8 mouse cellular contexts compared by ENCODE assay signal in the genomic region with DNA sequence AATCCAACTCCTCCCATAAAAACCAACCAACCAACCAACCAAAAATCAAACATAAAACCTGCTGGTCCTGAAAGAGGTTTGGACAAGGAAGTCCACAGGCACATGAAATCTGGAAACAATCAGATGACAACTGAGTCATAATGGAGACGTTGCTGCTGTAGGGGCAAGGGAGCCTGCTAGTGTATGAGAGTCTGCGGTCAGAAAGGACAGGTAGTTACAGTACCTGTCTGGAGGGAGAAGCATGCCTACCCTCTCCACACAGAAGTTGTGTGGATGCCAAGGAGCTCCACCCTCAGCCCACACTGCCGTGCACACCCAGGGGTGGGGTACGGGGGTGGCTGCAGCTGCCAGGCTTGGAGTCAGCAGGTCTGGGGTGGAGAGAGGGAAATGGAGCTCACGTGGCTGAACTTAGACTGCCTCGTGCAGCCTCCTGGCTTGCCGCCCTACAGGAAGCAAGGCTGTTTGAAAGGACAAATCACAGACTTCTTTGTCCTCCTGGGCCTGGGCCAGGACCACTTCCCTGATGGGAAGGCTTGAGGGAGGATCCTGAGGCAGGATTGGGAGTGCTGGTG. TPM values are rescaled to one million over a fixed set of nuclear protein-coding genes. Genes with fewer than 3 reads are reported as not detected.
DNase-seq lines count a peak whose midpoint lies in the region; ATAC-seq and TF ChIP-seq lines count a peak whose summit lies in the region.

No protein-coding gene starts in this region.

- peaks cover 12% of the 10 kb centered on the region for H3K4me1 ChIP-seq in neural tube, embryonic 13.5 days (replicated peaks)
- H3K4me1 ChIP-seq in embryonic facial prominence, embryonic 12.5 days, result peaks cover 13% of the 10 kb centered on the region; the same call in 1 of the 2 replicates
- peaks cover 11% of the 10 kb centered on the region for H3K4me1 ChIP-seq in heart, embryonic 11.5 days (ENCODE audit: control insufficient read depth, insufficient read depth, low read length)
- peaks cover 3% of the 10 kb centered on the region for H3K4me1 ChIP-seq in liver, adult 2 months (ENCODE audit: control insufficient read depth, insufficient read depth, low read length)

- no peak overlapping the region for H3K9ac ChIP-seq in neural tube, embryonic 13.5 days
- no peak overlapping the region for H3K9ac ChIP-seq in embryonic facial prominence, embryonic 12.5 days
- 0 out of 2 replicates have a peak overlapping the region, but pooled peaks have one; percentile 10 for H3K9ac ChIP-seq in heart, embryonic 11.5 days (ENCODE audit: low read depth, low read length)
- peak overlapping the region; percentile 33; the same call in 1 of the 2 replicates for H3K9ac ChIP-seq in liver, adult 2 months (ENCODE audit: low read depth, low read length)

- no peak for TF ChIP-seq CTCF in liver, adult 2 months (IDR thresholded peaks at IDR 0.05; ENCODE audit: low read depth, low read length)

- no peaks in the 10 kb centered on the region for H3K79me2 ChIP-seq in liver, adult 2 months (ENCODE audit: control insufficient read depth, insufficient read depth, low read length)

- no peaks in the 10 kb centered on the region for H3K9me3 ChIP-seq in neural tube, embryonic 13.5 days
- no peaks in the 10 kb centered on the region for H3K9me3 ChIP-seq in embryonic facial prominence, embryonic 12.5 days
- no peaks in the 10 kb centered on the region for H3K9me3 ChIP-seq in heart, embryonic 11.5 days (replicated peaks; ENCODE audit: control insufficient read depth, low read length)

- no peak overlapping the region for H3K27ac ChIP-seq in neural tube, embryonic 13.5 days (replicated peaks)
- peak overlapping the region; percentile 70 for H3K27ac ChIP-seq in embryonic facial prominence, embryonic 12.5 days
- peak overlapping the region; percentile 58; the same call in 1 of the 2 replicates for H3K27ac ChIP-seq in heart, embryonic 11.5 days (ENCODE audit: low read depth, low read length)
- H3K27ac ChIP-seq in liver, adult 2 months (replicated peaks; ENCODE audit: insufficient read depth, low read depth, low read length), result peak overlapping the region; percentile 73

- WGBS in neural tube, embryonic 13.5 days, result 56% methylated on average over 7 of the region's 7 CpGs
- WGBS in embryonic facial prominence, embryonic 12.5 days, result 34% methylated on average over 7 of the region's 7 CpGs
- WGBS in heart, embryonic 11.5 days (ENCODE audit: insufficient replicate concordance), result 60% methylated on average over 7 of the region's 7 CpGs
- WGBS in liver, adult 2 months, result 57% methylated on average over 7 of the region's 7 CpGs

- H3K4me2 ChIP-seq in neural tube, embryonic 13.5 days, result no peak overlapping the region
- no peak overlapping the region for H3K4me2 ChIP-seq in embryonic facial prominence, embryonic 12.5 days (replicated peaks)
- H3K4me2 ChIP-seq in heart, embryonic 11.5 days, result no peak overlapping the region

- peaks cover 4% of the 10 kb centered on the region; the same call in 1 of the 2 replicates for H3K36me3 ChIP-seq in neural tube, embryonic 13.5 days
- H3K36me3 ChIP-seq in embryonic facial prominence, embryonic 12.5 days, result peaks cover 6% of the 10 kb centered on the region
- H3K36me3 ChIP-seq in heart, embryonic 11.5 days (ENCODE audit: control insufficient read depth, insufficient read depth, low read length), result no peaks in the 10 kb centered on the region; the same call in 1 of the 2 replicates
- no peaks in the 10 kb centered on the region for H3K36me3 ChIP-seq in liver, adult 2 months (ENCODE audit: control insufficient read depth, insufficient read depth, low read length)

- no peak for TF ChIP-seq POLR2A in liver, adult 2 months (IDR thresholded peaks at IDR 0.05; ENCODE audit: extremely low read depth, insufficient read depth, low read length)

- H3K27me3 ChIP-seq in neural tube, embryonic 13.5 days, result no peaks in the 10 kb centered on the region
- H3K27me3 ChIP-seq in embryonic facial prominence, embryonic 12.5 days, result no peaks in the 10 kb centered on the region
- no peaks in the 10 kb centered on the region for H3K27me3 ChIP-seq in heart, embryonic 11.5 days (ENCODE audit: control insufficient read depth, insufficient read depth, low read length)
- H3K27me3 ChIP-seq in liver, adult 2 months (ENCODE audit: control insufficient read depth, insufficient read depth, low read length), result no peaks in the 10 kb centered on the region

- H3K4me3 ChIP-seq in neural tube, embryonic 13.5 days, result no peak overlapping the region
- no peak overlapping the region for H3K4me3 ChIP-seq in embryonic facial prominence, embryonic 12.5 days
- H3K4me3 ChIP-seq in heart, embryonic 11.5 days (ENCODE audit: low read depth, low read length), result no peak overlapping the region
- peak overlapping the region; percentile 10; the same call in 1 of the 2 replicates for H3K4me3 ChIP-seq in liver, adult 2 months (ENCODE audit: insufficient read depth, low read depth, low read length)

- no peak for DNase-seq in neural tube, embryonic 10.5 days (ENCODE audit: extremely low spot score, low spot score)
- peak; percentile 95 for DNase-seq in kidney, postnatal 14 days
- peak; percentile 60 for DNase-seq in liver, adult 2 months (ENCODE audit: extremely low read depth, low read depth, low spot score)
- DNase-seq in ovary, postnatal 10 days (ENCODE audit: low spot score), result peak; percentile 85
- DNase-seq in urinary bladder, adult 18-20 months (ENCODE audit: low spot score in 2 of 2), result peak; percentile 92 to 98

- ATAC-seq in neural tube, embryonic 13.5 days (ENCODE audit: low read depth), result peak; percentile 49
- peak; percentile 57; the same call in 1 of the 2 replicates for ATAC-seq in embryonic facial prominence, embryonic 12.5 days (ENCODE audit: insufficient number of reproducible peaks, insufficient read depth, low FRiP score, low TSS enrichment)
- ATAC-seq in heart, embryonic 11.5 days (replicated peaks; ENCODE audit: insufficient number of reproducible peaks, low FRiP score, low TSS enrichment), result peak; percentile 76

RNA-seq across cellular contexts. Expression of gene Ap5s1, which starts 2.4 kb away (rescaled TPM):
- polyA plus RNA-seq in neural tube, embryonic 13.5 days (2015; fragmentation: Nextera tagmentation; extraction: Ambion mirVana), result 30.9 and 39.7 TPM in 2 replicates
- 29.7 and 31.5 TPM in 2 replicates for polyA plus RNA-seq in embryonic facial prominence, embryonic 12.5 days (2016; fragmentation: Nextera tagmentation; extraction: Ambion mirVana)
- polyA plus RNA-seq in heart, embryonic 11.5 days (2014; fragmentation: Nextera tagmentation; extraction: Ambion mirVana), result 30.3 and 31.2 TPM in 2 replicates
- 12.4 and 15.4 TPM in 2 replicates for total RNA-seq in liver, adult 2 months (2014; rRNA removed)
- polyA plus RNA-seq in liver, adult 2 months (2012; rRNA removed), result 49.1 and 53.8 TPM in 2 replicates

RNA-seq across cellular contexts. Expression of gene Spef1, which starts 17.4 kb away (rescaled TPM):
- polyA plus RNA-seq in neural tube, embryonic 13.5 days (2015; fragmentation: Nextera tagmentation; extraction: Ambion mirVana), result 6.9 and 7.9 TPM in 2 replicates
- polyA plus RNA-seq in embryonic facial prominence, embryonic 12.5 days (2016; fragmentation: Nextera tagmentation; extraction: Ambion mirVana), result 4.9 and 5.2 TPM in 2 replicates
- polyA plus RNA-seq in heart, embryonic 11.5 days (2014; fragmentation: Nextera tagmentation; extraction: Ambion mirVana), result 1.2 and 1.7 TPM in 2 replicates
- 0.37 and 0.81 TPM in 2 replicates for total RNA-seq in liver, adult 2 months (2014; rRNA removed)
- 0.76 and 0.96 TPM in 2 replicates for polyA plus RNA-seq in liver, adult 2 months (2012; rRNA removed)

RNA-seq across cellular contexts. Expression of gene Cdc25b, which starts 17.7 kb away (rescaled TPM):
- polyA plus RNA-seq in neural tube, embryonic 13.5 days (2015; fragmentation: Nextera tagmentation; extraction: Ambion mirVana), result 32.5 and 40.3 TPM in 2 replicates
- polyA plus RNA-seq in embryonic facial prominence, embryonic 12.5 days (2016; fragmentation: Nextera tagmentation; extraction: Ambion mirVana), result 48.8 and 52.3 TPM in 2 replicates
- polyA plus RNA-seq in heart, embryonic 11.5 days (2014; fragmentation: Nextera tagmentation; extraction: Ambion mirVana), result 41.1 and 41.8 TPM in 2 replicates
- total RNA-seq in liver, adult 2 months (2014; rRNA removed), result 0.94 and 1.0 TPM in 2 replicates
- 1.1 and 1.5 TPM in 2 replicates for polyA plus RNA-seq in liver, adult 2 months (2012; rRNA removed)

RNA-seq across cellular contexts. Expression of gene Cenpb, which starts 24.6 kb away (rescaled TPM):
- 12.6 and 12.7 TPM in 2 replicates for polyA plus RNA-seq in neural tube, embryonic 13.5 days (2015; fragmentation: Nextera tagmentation; extraction: Ambion mirVana)
- 12.6 and 14.8 TPM in 2 replicates for polyA plus RNA-seq in embryonic facial prominence, embryonic 12.5 days (2016; fragmentation: Nextera tagmentation; extraction: Ambion mirVana)
- polyA plus RNA-seq in heart, embryonic 11.5 days (2014; fragmentation: Nextera tagmentation; extraction: Ambion mirVana), result 4.1 and 4.6 TPM in 2 replicates
- 27.3 and 27.5 TPM in 2 replicates for total RNA-seq in liver, adult 2 months (2014; rRNA removed)
- polyA plus RNA-seq in liver, adult 2 months (2012; rRNA removed), result 35.2 and 40.5 TPM in 2 replicates

RNA-seq across cellular contexts. Expression of gene Mavs, which starts 29.4 kb away (rescaled TPM):
- 5.9 and 7.0 TPM in 2 replicates for polyA plus RNA-seq in neural tube, embryonic 13.5 days (2015; fragmentation: Nextera tagmentation; extraction: Ambion mirVana)
- polyA plus RNA-seq in embryonic facial prominence, embryonic 12.5 days (2016; fragmentation: Nextera tagmentation; extraction: Ambion mirVana), result 16.3 and 18.1 TPM in 2 replicates
- polyA plus RNA-seq in heart, embryonic 11.5 days (2014; fragmentation: Nextera tagmentation; extraction: Ambion mirVana), result 15.2 and 18.5 TPM in 2 replicates
- 25.0 and 40.6 TPM in 2 replicates for total RNA-seq in liver, adult 2 months (2014; rRNA removed)
- polyA plus RNA-seq in liver, adult 2 months (2012; rRNA removed), result 134 and 135 TPM in 2 replicates

Comparison
In these comparisons a context has a peak if more than half of its experiments do, and no peak if none do; other contexts are left out.
1. H3K9ac ChIP-seq: peak in heart, embryonic 11.5 days (single experiment) and liver, adult 2 months (single experiment); none in neural tube, embryonic 13.5 days (single experiment) and embryonic facial prominence, embryonic 12.5 days (single experiment).
2. RNA of gene Cdc25b, which starts 17.7 kb away (polyA plus RNA-seq): 48.8 to 52.3 TPM in embryonic facial prominence, embryonic 12.5 days, 41.1 to 41.8 TPM in heart, embryonic 11.5 days and 32.5 to 40.3 TPM in neural tube, embryonic 13.5 days; 1.1 to 1.5 TPM in liver, adult 2 months; every median in the first group is over 10 times any median in the second.
3. Peak in every context shown above with its lines, with median percentiles within 50 percentile points of each other: ATAC-seq.